Comparison of ENCODE assay signal across 18 mouse cellular contexts in genomic region chr2:27777756-27778155, GRCm38 (mm10).
"Had no signal": no experiment of that assay in that cellular context is flagged by ENCODE, and none has a peak within 500 bp of the region (broad histone marks: within the 10 kb centered on the region; RNA-seq: fewer than 3 reads in every experiment).

No protein-coding gene starts in this region.

- H3K36me3 ChIP-seq: liver, embryonic 12.5 days; midbrain, embryonic 12.5 days; neural tube, embryonic 12.5 days had no signal

- H3K4me2 ChIP-seq: liver, embryonic 12.5 days; midbrain, embryonic 12.5 days; neural tube, embryonic 12.5 days had no signal

- H3K4me1 ChIP-seq: megakaryocyte, embryonic 14.5 days; midbrain, embryonic 12.5 days; neural tube, embryonic 12.5 days had no signal

- H3K4me3 ChIP-seq: liver, embryonic 12.5 days; megakaryocyte, embryonic 14.5 days; midbrain, embryonic 12.5 days; neural tube, embryonic 12.5 days had no signal

- DNase-seq: liver; lung, adult 2 months; midbrain, embryonic 14.5 days; retina, postnatal 1 day; right cerebral cortex, adult 18-20 months; right cerebral cortex, postnatal 25 days; right cerebral cortex, postnatal 4 days; spleen, adult 18-20 months; thymus, adult 18-20 months; thymus, postnatal 14 days; thymus, postnatal 36 days had no signal

- H3K27me3 ChIP-seq: liver, embryonic 12.5 days; midbrain, embryonic 12.5 days; neural tube, embryonic 12.5 days had no signal

- H3K9ac ChIP-seq: liver, embryonic 12.5 days; liver, embryonic 14.5 days; midbrain, embryonic 12.5 days; neural tube, embryonic 12.5 days had no signal

- ATAC-seq: liver, embryonic 12.5 days; midbrain, embryonic 16.5 days had no signal

- H3K27ac ChIP-seq: liver, embryonic 12.5 days; liver, embryonic 14.5 days; macrophage; midbrain, embryonic 12.5 days; neural tube, embryonic 12.5 days had no signal

- H3K9me3 ChIP-seq: liver, embryonic 12.5 days; midbrain, embryonic 12.5 days; neural tube, embryonic 12.5 days had no signal
